Mouse (Mus musculus) kidney, adult 11 months (tissue): ENCODE results near the gene Gns.

Experiments
- DNase-seq: peaks from one replicate; pipeline ENCODE4 v3.0.0; 2022

Gns gene

GRCm38 (mm10) chr10:121367271-121367670 is 2.4 kb downstream of the Gns start:
- DNase-seq, result no peak

- peak; percentile 25 for DNase-seq
Measured at GRCm38 (mm10) chr10:121367780-121368179, 2.9 kb downstream of the Gns start.

GRCm38 (mm10) chr10:121368783-121369465 is 4.0 kb downstream of the Gns start:
- peak; percentile 38 for DNase-seq

- no peak for DNase-seq
Measured at GRCm38 (mm10) chr10:121370777-121371176, 5.9 kb downstream of the Gns start.

- no peak for DNase-seq
Measured at GRCm38 (mm10) chr10:121374013-121374412, 9.1 kb downstream of the Gns start.

- DNase-seq, result no peak
Measured at GRCm38 (mm10) chr10:121374693-121375620, 10.1 kb downstream of the Gns start.

GRCm38 (mm10) chr10:121375649-121376493 is 11.0 kb downstream of the Gns start:
- no peak for DNase-seq

- DNase-seq, result peak; percentile 19
Measured at GRCm38 (mm10) chr10:121376530-121377271, 11.8 kb downstream of the Gns start.

- no peak for DNase-seq
Measured at GRCm38 (mm10) chr10:121379387-121379786, 14.5 kb downstream of the Gns start.

- DNase-seq, result no peak
Measured at GRCm38 (mm10) chr10:121381280-121381679, 16.4 kb downstream of the Gns start.

- peak; percentile 51 for DNase-seq
Measured at GRCm38 (mm10) chr10:121384710-121385109, 19.8 kb downstream of the Gns start.

GRCm38 (mm10) chr10:121385695-121386094 is 20.8 kb downstream of the Gns start:
- DNase-seq, result no peak

GRCm38 (mm10) chr10:121386347-121386746 is 21.5 kb downstream of the Gns start:
- DNase-seq, result no peak

GRCm38 (mm10) chr10:121390602-121391001 is 25.7 kb downstream of the Gns start:
- no peak for DNase-seq

GRCm38 (mm10) chr10:121391901-121392300 is 27.0 kb downstream of the Gns start:
- DNase-seq, result no peak

- no peak for DNase-seq
Measured at GRCm38 (mm10) chr10:121394270-121394669, 29.4 kb downstream of the Gns start.

- peak; percentile 20 for DNase-seq
Measured at GRCm38 (mm10) chr10:121394789-121395325, 30.0 kb downstream of the Gns start.

GRCm38 (mm10) chr10:121395542-121396176 is 30.8 kb downstream of the Gns start:
- DNase-seq, result peak; percentile 31

GRCm38 (mm10) chr10:121398599-121398998 is 33.7 kb downstream of the Gns start:
- no peak for DNase-seq

- no peak for DNase-seq
Measured at GRCm38 (mm10) chr10:121401005-121401404, 36.1 kb downstream of the Gns start.

- DNase-seq, result no peak
Measured at GRCm38 (mm10) chr10:121403104-121403503, 38.2 kb downstream of the Gns start.
